8 mouse cellular contexts compared by ENCODE assay signal in the genomic region with DNA sequence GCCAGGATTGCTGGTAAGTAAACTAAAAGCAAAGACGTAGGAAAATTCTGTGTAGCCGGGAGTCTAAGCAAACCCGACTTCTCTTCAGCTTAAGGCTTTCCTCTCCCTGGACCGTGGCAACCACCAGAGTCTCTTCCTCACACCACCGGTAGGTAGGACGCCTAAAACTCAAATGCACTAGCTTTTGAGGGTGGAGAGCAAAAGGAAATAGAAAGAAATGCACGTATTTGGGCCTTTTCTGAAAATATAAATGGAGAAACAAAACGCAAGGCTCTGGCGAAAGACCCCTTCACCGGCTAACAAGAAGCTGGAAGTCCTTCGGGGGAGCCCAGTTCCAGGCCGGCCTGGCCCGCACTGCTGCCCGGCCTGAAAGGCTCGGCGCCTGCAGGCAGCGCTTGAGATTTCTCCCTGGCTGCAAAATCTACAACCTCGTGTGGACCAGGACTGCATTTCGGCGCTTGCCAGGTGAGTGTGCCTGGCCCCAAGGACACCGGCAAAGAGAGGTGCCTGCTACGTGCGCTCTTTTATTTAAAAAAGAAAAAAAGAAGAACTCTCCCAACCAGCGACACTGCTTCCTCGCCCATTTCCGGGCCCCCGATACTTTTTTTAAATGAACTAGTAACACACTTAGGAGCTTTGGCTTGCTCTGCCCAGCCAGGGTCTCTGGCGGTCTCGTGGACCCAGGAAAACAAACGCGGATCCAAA. TPM values are rescaled to one million over a fixed set of nuclear protein-coding genes. Genes with fewer than 3 reads are reported as not detected.
DNase-seq lines count a peak whose midpoint lies in the region; ATAC-seq and TF ChIP-seq lines count a peak whose summit lies in the region.

No protein-coding gene starts in this region.

- H3K9me3 ChIP-seq in heart, embryonic 14.5 days (ENCODE audit: control insufficient read depth, low read length): no peaks in the 10 kb centered on the region
- H3K9me3 ChIP-seq in hindbrain, embryonic 15.5 days: no peaks in the 10 kb centered on the region

- TF ChIP-seq POLR2A in myocyte (IDR thresholded peaks at IDR 0.05; ENCODE audit: insufficient read length, low read depth): no peak

- H3K79me2 ChIP-seq in myocyte (ENCODE audit: control insufficient read depth, insufficient read depth): peaks cover 8% of the 10 kb centered on the region

- H3K9ac ChIP-seq in heart, embryonic 14.5 days (ENCODE audit: low read length): peak overlapping the region; percentile 62
- H3K9ac ChIP-seq in hindbrain, embryonic 15.5 days: no peak overlapping the region

- peak overlapping the region; percentile 55 to 60 for H3K4me3 ChIP-seq in heart, embryonic 14.5 days (ENCODE audit: control insufficient read depth in 1 of 2, insufficient read depth in 1 of 2, low read depth in 1 of 2, low read length in 2 of 2)
- peak overlapping the region; percentile 35 for H3K4me3 ChIP-seq in hindbrain, embryonic 15.5 days
- H3K4me3 ChIP-seq in myocyte: peak overlapping the region; percentile 74

- peaks cover 62% of the 10 kb centered on the region for H3K27me3 ChIP-seq in heart, embryonic 14.5 days (ENCODE audit: control insufficient read depth, insufficient read depth, low read length)
- H3K27me3 ChIP-seq in hindbrain, embryonic 15.5 days: peaks cover 53% of the 10 kb centered on the region
- H3K27me3 ChIP-seq in myocyte (ENCODE audit: control insufficient read depth, insufficient read depth, insufficient read length): no peaks in the 10 kb centered on the region

- WGBS in heart, embryonic 14.5 days: 6% methylated on average over 31 of the region's 31 CpGs
- 1% methylated on average over 31 of the region's 31 CpGs for WGBS in hindbrain, embryonic 15.5 days

- H3K4me1 ChIP-seq in heart, embryonic 14.5 days (ENCODE audit: control insufficient read depth in 2 of 2, insufficient read depth in 2 of 2, low read length in 2 of 2): peaks cover 15 to 20% of the 10 kb centered on the region in 2 experiments
- peaks cover 24% of the 10 kb centered on the region for H3K4me1 ChIP-seq in hindbrain, embryonic 15.5 days (replicated peaks)

- ATAC-seq in heart, embryonic 14.5 days (ENCODE audit: insufficient number of reproducible peaks, insufficient read depth, low FRiP score, low read depth): no peak
- ATAC-seq in hindbrain, embryonic 15.5 days (ENCODE audit: low FRiP score, low read depth): no peak

- DNase-seq in heart, adult 9 months (ENCODE audit: low spot score in 2 of 2): no peak
- peak; percentile 42 for DNase-seq in ZHBTc4 (ENCODE audit: low read depth, low spot score)
- DNase-seq in cerebellum, adult 11 months: no peak
- DNase-seq in layer of hippocampus, postnatal 25 days (ENCODE audit: extremely low spot score in 1 of 2, low spot score in 1 of 2): no peak
- no peak for DNase-seq in right cerebral cortex, postnatal 25 days

- no peaks in the 10 kb centered on the region for H3K36me3 ChIP-seq in heart, embryonic 14.5 days (ENCODE audit: control insufficient read depth, insufficient read depth, low read length)
- no peaks in the 10 kb centered on the region for H3K36me3 ChIP-seq in hindbrain, embryonic 15.5 days
- peaks cover 11% of the 10 kb centered on the region for H3K36me3 ChIP-seq in myocyte (ENCODE audit: control insufficient read depth, insufficient read depth)

- H3ac ChIP-seq in myocyte (ENCODE audit: control insufficient read depth, insufficient read length): peak overlapping the region; percentile 20

- peak overlapping the region; percentile 95 for H3K4me2 ChIP-seq in heart, embryonic 14.5 days (ENCODE audit: low read length)
- peak overlapping the region; percentile 62 for H3K4me2 ChIP-seq in hindbrain, embryonic 15.5 days
- H3K4me2 ChIP-seq in myocyte (ENCODE audit: low read depth): peak overlapping the region; percentile 84

- no peak overlapping the region for H3K27ac ChIP-seq in heart, embryonic 14.5 days (replicated peaks in 1 of 2; ENCODE audit: control insufficient read depth in 1 of 2, insufficient read depth in 1 of 2, low read depth in 2 of 2, low read length in 2 of 2)
- no peak overlapping the region for H3K27ac ChIP-seq in hindbrain, embryonic 15.5 days (replicated peaks)

TF ChIP-seq in myocyte, 11 proteins besides CTCF, POLR2A, EP300 and RAD21:
- TF ChIP-seq MAX (IDR thresholded peaks at IDR 0.05; ENCODE audit: low read depth) (no peak), MYOD1 (IDR thresholded peaks at IDR 0.05; ENCODE audit: control insufficient read depth in 1 of 3, insufficient read length in 2 of 3, low read depth in 2 of 3) (no peak), USF1 (IDR thresholded peaks at IDR 0.05; ENCODE audit: low read depth) (no peak), REST (IDR thresholded peaks at IDR 0.05; ENCODE audit: insufficient read depth, insufficient read length) (no peak), SRF (IDR thresholded peaks at IDR 0.05; ENCODE audit: control insufficient read depth, insufficient read length, low read depth) (no peak), TCF3 (IDR thresholded peaks at IDR 0.05; ENCODE audit: insufficient read length, low read depth) (no peak), TCF12 (IDR thresholded peaks at IDR 0.05; ENCODE audit: insufficient read depth, poor library complexity, severe bottlenecking) (no peak), CEBPB (IDR thresholded peaks at IDR 0.05; ENCODE audit: insufficient read depth, poor library complexity, severe bottlenecking) (no peak), MYOG (IDR thresholded peaks at IDR 0.05; ENCODE audit: control insufficient read depth in 1 of 3, insufficient read depth in 1 of 3, insufficient read length in 2 of 3, low read depth in 2 of 3) (no peak), E2F4 (IDR thresholded peaks at IDR 0.05; ENCODE audit: insufficient read depth) (no peak), POLR2AphosphoS2 (IDR thresholded peaks at IDR 0.05; ENCODE audit: insufficient read length, low read depth) (no peak)

RNA-seq across cellular contexts. Expression of gene 4930412O13Rik, which starts 4.3 kb away (rescaled TPM):
- polyA plus RNA-seq in heart, embryonic 14.5 days (2014; fragmentation: Nextera tagmentation; extraction: Ambion mirVana): 0.57 TPM in 1 of 2 replicates, not detected in the other
- polyA plus RNA-seq in hindbrain, embryonic 15.5 days (2015; fragmentation: Nextera tagmentation; extraction: Ambion mirVana): 0.45 and 0.48 TPM in 2 replicates
- not detected for polyA plus RNA-seq in myocyte (2012; fragmentation: generic; extraction: Trizol)
- not detected for total RNA-seq in layer of hippocampus, postnatal 25 days (2021)

RNA-seq across cellular contexts. Expression of gene 9230102O04Rik, which starts 12.6 kb away (rescaled TPM):
- not detected in 2 replicates for polyA plus RNA-seq in heart, embryonic 14.5 days (2014; fragmentation: Nextera tagmentation; extraction: Ambion mirVana)
- polyA plus RNA-seq in hindbrain, embryonic 15.5 days (2015; fragmentation: Nextera tagmentation; extraction: Ambion mirVana): 0.69 and 1.2 TPM in 2 replicates
- not detected for polyA plus RNA-seq in myocyte (2012; fragmentation: generic; extraction: Trizol)
- not detected for total RNA-seq in layer of hippocampus, postnatal 25 days (2021)

RNA-seq across cellular contexts. Expression of gene Gata3, which starts 13.1 kb away (rescaled TPM):
- 2.4 and 3.1 TPM in 2 replicates for polyA plus RNA-seq in heart, embryonic 14.5 days (2014; fragmentation: Nextera tagmentation; extraction: Ambion mirVana)
- polyA plus RNA-seq in hindbrain, embryonic 15.5 days (2015; fragmentation: Nextera tagmentation; extraction: Ambion mirVana): 28.8 and 32.3 TPM in 2 replicates
- 3.7 TPM for polyA plus RNA-seq in myocyte (2012; fragmentation: generic; extraction: Trizol)
- total RNA-seq in layer of hippocampus, postnatal 25 days (2021): not detected
